Mouse (Mus musculus): ENCODE results near the gene Mgat5.

- TF ChIP-seq CEBPB (IDR thresholded peaks at IDR 0.05; ENCODE audit: low read depth): no peak
- no peak for TF ChIP-seq CTCF (IDR thresholded peaks at IDR 0.05; ENCODE audit: control insufficient read depth, insufficient read depth, insufficient read length)
- TF ChIP-seq MYOG (IDR thresholded peaks at IDR 0.05; ENCODE audit: control insufficient read depth, extremely low read depth, insufficient read length): no peak
Measured at GRCm38 (mm10) chr1:127273363-127273762, 68.5 kb downstream of the Mgat5 start.
